Mouse (Mus musculus) brain, embryonic 14.5 days (tissue): ENCODE measurements around the gene Fam89b. TPM values are rescaled to one million over a fixed set of nuclear protein-coding genes. Genes with fewer than 3 reads are reported as not detected.

Experiments used
- DNase-seq: peaks from one replicate; pipeline ENCODE4 v3.0.0-alpha.2; 2011; ENCODE audit warnings: low read depth
- CTCF ChIP-seq: fragments of 200-500 bp; IDR thresholded peaks from 2 replicates; pipeline ENCODE4 v1.5.1; 2012; ENCODE audit warnings: inconsistent platforms, mild to moderate bottlenecking, moderate library complexity, borderline replicate concordance; ENCODE audit not compliant: insufficient read depth, insufficient read length; ENCODE audit errors: extremely low read depth
- POLR2A ChIP-seq: fragments of 200-500 bp; IDR thresholded peaks from 2 replicates; pipeline ENCODE4 v1.6.1; 2012; ENCODE audit warnings: mild to moderate bottlenecking, inconsistent platforms, borderline replicate concordance; ENCODE audit not compliant: poor library complexity, insufficient read depth, insufficient read length, severe bottlenecking; ENCODE audit errors: extremely low read depth
- polyA plus RNA-seq: library from polyadenylated mRNA; depleted of rRNA; stranded (reverse); fragments of >200 nt; gene quantifications from 2 replicates; pipeline ENCODE4 v1.2.3, GENCODE M21; 2012

Fam89b gene
- polyA plus RNA-seq, 1 experiment: 258 TPM

DNA sequence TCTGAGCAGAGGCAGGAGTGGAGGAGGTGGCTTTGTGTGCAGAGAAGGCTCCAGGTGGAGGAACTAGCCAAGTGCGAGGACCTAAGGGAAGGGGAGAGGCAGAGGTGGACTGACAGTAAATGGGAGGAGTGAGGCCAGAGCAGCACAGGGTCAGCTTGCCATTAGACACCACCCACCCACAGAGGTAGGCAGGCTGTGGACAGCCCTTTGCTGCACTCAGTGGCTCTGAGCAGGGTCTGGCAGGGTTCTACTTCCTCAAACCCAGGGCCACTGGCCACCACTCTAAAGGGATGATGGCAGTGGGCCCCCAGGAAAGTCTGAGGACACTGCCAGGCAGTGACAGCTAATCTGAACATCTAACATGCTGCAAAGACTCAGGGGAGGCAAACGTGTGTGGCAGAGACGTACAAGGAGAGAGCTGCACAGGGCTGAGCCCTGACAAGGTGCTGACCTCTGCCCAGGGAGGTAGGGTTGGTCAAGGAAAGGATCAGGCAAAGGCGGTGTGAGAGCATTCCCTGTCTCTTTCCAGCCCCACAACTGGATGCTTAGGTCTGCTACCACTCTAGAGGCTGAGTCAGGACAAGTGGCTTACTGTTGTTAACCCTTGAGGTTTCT lies 5.4 kb downstream of the Fam89b start:
- TF ChIP-seq POLR2A: no peak
- no peak for DNase-seq

DNA sequence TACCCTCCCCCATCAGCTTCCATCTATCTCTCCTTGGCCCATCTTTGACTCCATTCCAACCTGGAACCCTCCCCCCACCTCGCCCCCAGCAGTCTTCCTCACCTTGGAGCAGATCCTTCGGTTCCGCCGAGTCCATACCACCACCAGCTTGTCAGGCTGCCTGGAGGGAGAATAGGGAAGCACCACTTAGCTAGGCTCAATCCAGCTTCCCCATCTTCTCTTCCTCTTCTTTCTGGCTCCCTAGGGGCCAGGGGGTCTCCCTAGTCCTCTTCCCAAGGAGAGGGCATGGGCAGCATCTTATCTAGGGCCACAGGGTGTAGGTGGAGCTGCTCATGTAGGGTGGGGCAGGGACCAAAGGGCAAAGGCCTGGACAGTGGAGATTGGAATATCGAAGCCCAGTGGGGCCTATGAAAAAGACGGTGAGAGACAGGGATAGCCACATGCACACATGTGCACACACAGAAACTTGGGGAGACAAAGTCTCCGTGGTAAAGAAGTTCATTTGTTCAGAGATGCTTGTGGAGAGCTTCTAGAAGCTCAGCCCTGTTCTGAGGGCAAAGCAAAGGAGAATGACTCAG lies 6.5 kb downstream of the Fam89b start:
- TF ChIP-seq CTCF: no peak
- DNase-seq: no peak

DNA sequence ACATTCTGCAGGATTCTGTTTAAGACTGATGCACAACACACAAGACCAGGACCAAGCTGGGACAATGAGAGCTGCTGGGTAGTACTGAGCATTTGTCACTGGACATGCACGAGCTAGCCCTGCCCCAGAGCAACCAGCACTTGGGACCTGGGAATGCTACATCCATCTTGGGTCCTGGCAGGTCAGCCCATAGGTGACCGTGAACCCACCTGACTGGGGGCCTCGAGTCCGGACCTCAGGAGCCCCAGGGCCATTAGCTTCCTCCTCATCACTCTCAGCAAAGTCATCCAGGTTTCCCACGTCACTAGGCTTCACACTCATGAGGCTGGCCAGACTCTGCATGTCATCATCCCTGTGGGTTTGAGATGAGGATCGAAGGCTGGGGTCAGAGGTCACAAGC lies 8.2 kb downstream of the Fam89b start:
- TF ChIP-seq POLR2A: no peak
- DNase-seq: no peak

GRCm38 (mm10) chr19:5716955-5717354 lies 12.5 kb downstream of the Fam89b start:
- TF ChIP-seq POLR2A (no peak), CTCF (no peak)
- DNase-seq: no peak

DNA sequence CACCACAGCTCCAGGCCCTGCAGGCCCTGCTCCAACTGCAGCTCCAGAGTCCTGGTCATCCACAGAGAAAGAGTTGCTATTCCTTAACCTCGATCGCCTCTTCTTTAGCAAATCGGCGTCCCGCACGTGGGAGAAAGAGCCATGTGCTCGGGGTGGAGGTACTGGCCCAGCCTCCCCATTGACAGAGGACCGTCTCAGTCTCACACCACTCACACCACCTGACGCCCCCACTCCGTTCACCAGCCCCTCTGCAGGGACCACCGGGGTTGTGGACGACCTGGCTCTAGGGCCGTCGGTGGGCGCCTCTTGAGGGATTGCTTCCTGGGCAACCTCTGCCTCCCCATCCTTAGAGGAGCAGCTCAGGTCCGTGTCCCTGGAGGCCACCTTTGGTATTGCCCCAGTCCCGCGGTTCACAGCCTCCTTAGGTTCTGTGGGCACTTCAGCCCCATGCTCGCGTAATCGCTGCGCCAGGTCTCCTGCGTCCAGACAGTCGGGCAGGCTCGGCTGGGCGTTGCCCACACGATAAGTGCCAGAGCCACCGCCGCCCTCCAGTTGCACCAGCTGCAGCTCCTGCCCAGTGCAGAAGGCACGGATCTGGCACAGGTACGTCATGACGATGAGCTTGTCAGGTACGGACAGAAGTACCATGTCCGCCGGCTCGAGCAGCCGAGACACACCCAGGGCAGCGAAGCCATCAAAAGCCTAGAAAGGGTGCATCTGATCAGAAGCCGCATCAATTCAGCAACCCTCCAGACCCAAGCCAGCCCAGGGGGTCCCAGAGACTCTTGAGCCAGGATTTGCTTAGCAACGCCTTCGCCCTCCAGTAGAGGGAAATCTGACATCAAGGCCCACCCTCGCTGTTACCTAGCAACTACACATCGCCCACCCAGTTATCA lies 13.4 kb downstream of the Fam89b start:
- TF ChIP-seq CTCF (peak; percentile 46; the same call in 1 of the 2 replicates), POLR2A (no peak)
- DNase-seq: peak; percentile 76

DNA sequence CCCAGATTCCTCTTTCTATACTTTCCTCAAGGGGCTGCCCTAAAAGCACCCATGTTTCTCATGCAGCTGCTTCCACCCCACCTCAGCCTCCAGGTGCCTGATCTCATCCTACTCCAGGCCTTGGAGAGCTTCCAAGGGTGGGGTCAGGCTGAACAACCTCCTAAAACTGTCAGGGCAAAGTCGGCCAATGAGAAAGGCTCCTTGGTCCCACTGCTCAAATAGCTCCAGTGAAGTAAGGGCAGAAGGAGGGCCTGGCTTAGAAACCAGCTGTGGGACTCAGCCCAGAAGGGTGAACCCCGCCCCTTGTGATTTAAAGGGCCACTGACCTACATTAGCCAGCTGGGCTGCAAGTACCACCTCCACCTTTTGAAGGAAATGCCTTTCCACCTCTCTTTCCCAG lies 15.7 kb downstream of the Fam89b start:
- DNase-seq: no peak
- TF ChIP-seq POLR2A (no peak), CTCF (no peak)

- TF ChIP-seq CTCF: no peak
- TF ChIP-seq POLR2A: no peak
- DNase-seq: no peak
Observed at GRCm38 (mm10) chr19:5713255-5713654, 16.2 kb downstream of the Fam89b start.

GRCm38 (mm10) chr19:5711907-5712460 lies 17.5 kb downstream of the Fam89b start:
- DNase-seq: no peak
- TF ChIP-seq POLR2A: no peak
- TF ChIP-seq CTCF: no peak

GRCm38 (mm10) chr19:5711218-5711617 lies 18.2 kb downstream of the Fam89b start:
- DNase-seq: peak; percentile 75
- peak; percentile 75; the same call in 1 of the 2 replicates for TF ChIP-seq CTCF
- no peak for TF ChIP-seq POLR2A

- DNase-seq: no peak
Observed at GRCm38 (mm10) chr19:5710581-5710980, 18.9 kb downstream of the Fam89b start.

DNA sequence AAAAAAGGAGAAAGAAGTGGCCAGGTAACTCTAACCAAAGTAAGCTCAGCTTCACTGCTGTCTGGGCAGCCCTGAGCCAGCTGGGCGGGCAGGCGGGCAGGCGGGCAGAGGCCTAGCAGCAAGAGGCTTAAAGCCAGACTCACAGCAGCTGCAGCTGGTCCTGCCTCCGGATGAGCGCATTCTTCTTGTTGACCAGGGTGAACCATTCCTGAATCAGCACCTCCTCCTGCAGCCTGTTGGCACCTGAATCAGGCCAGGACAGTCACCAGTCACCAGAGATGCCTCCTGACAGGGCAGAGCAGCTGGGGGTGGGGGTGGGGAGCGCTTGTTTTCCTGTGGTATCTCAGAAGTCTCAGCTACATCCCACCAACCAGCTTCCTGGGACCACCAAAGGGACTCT lies 19.4 kb downstream of the Fam89b start:
- no peak for DNase-seq
- no peak for TF ChIP-seq POLR2A
- TF ChIP-seq CTCF: no peak

More at GRCm38 (mm10) chr19:5710581-5710980, 18.9 kb downstream of the Fam89b start:
- no peak for TF ChIP-seq CTCF
- TF ChIP-seq POLR2A: no peak

DNA sequence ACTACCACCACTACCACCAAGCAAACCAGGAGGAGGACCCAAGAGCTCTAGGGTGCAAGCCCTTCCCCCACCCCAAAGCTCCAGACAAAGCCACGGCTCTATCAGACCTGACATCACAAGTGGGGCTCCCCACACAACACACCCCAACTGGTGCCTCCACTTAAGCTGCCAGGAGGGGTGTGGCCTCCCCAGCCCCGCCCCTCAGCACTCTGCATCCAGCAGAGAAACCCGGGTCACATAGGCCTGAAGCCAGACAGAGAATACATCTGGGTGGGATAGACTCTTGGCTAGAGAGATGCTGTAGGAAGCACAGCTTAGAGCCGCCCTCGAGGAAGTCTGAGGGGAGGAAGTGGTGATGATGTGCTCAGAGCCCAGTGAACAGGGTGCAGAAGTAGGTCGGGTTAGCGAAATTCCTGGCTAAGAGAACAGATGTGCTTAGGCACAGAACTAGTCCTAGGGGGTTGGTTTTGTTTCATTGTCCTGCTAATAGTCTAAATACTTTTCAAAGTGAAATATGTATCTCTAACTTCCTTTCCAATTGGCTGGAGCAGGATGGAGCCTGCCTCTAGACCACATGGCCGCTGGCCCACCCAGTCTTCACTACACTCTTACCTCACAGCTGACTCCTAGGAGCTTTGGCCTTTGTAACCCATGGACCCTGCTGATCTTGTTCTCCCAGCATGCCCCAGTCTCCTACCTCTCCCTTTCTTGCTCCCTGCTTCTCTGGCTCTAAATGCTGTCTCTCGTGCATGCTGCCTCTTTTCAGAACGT lies 24.5 kb downstream of the Fam89b start:
- TF ChIP-seq POLR2A: no peak
- TF ChIP-seq CTCF: no peak

More for the DNA sequence above, 24.5 kb downstream of the Fam89b start:
- DNase-seq: no peak
